Mouse (Mus musculus) erythroblast, embryonic 14.5 days (primary cell): ENCODE results near the gene Fbxw9.

ENCODE experiments used
- GATA1 ChIP-seq: IDR thresholded peaks from 2 replicates; pipeline ENCODE4 v1.6.1; 2012; ENCODE audit warnings: low read length, inconsistent platforms, mixed read lengths
- TAL1 ChIP-seq: IDR thresholded peaks from 3 replicates; pipeline ENCODE4 v1.6.1; 2012; ENCODE audit warnings: low read length, inconsistent platforms, mixed read lengths

- TF ChIP-seq GATA1 (no peak), TAL1 (no peak)
Observed at GRCm38 (mm10) chr8:85017209-85017608, 42.6 kb upstream of the Fbxw9 start.
